Mouse (Mus musculus) liver, adult 2 months (tissue): ENCODE data around the gene Lad1. TPM values are rescaled to one million over a fixed set of nuclear protein-coding genes. Genes with fewer than 3 reads are reported as not detected.

Experiments used
- DNase-seq: peaks from one replicate; pipeline ENCODE4 v3.0.0-alpha.2; 2011; ENCODE audit warnings: low read depth, low spot score; ENCODE audit errors: extremely low read depth
- H3K27ac ChIP-seq: fragments of 200-500 bp; replicated peaks from 2 replicates; pipeline ENCODE4 v1.5.1; 2012; ENCODE audit warnings: low read depth, mild to moderate bottlenecking, control low read depth, inconsistent platforms, low read length; ENCODE audit not compliant: insufficient read depth
- H3K27me3 ChIP-seq: fragments of 200-500 bp; 2 replicates; pipeline ENCODE4 v1.6.1; 2012; ENCODE audit warnings: mild to moderate bottlenecking, moderate library complexity, low read length, inconsistent platforms; ENCODE audit not compliant: control insufficient read depth, insufficient read depth
- H3K36me3 ChIP-seq: fragments of 200-500 bp; 2 replicates; pipeline ENCODE4 v1.6.1; 2012; ENCODE audit warnings: low read length, inconsistent platforms; ENCODE audit not compliant: control insufficient read depth, insufficient read depth
- H3K4me1 ChIP-seq: fragments of 200-500 bp; 2 replicates; pipeline ENCODE4 v1.6.1; 2011; ENCODE audit warnings: low read length; ENCODE audit not compliant: control insufficient read depth, insufficient read depth
- H3K4me3 ChIP-seq: fragments of 200-500 bp; 2 replicates; pipeline ENCODE4 v1.5.1; 2011; ENCODE audit warnings: low read depth, mild to moderate bottlenecking, control low read depth, low read length, moderate library complexity; ENCODE audit not compliant: insufficient read depth
- H3K79me2 ChIP-seq: fragments of 200-500 bp; 2 replicates; pipeline ENCODE4 v1.6.1; 2012; ENCODE audit warnings: inconsistent platforms, mild to moderate bottlenecking, low read length, moderate library complexity; ENCODE audit not compliant: control insufficient read depth, insufficient read depth
- H3K9ac ChIP-seq: fragments of 200-500 bp; 2 replicates; pipeline ENCODE4 v1.6.1; 2012; ENCODE audit warnings: low read depth, mild to moderate bottlenecking, control low read depth, inconsistent platforms, low read length
- CTCF ChIP-seq: fragments of 200-500 bp; IDR thresholded peaks from 2 replicates; pipeline ENCODE4 v1.5.1; 2011; ENCODE audit warnings: low read depth, low read length, control low read depth
- POLR2A ChIP-seq: fragments of 200-500 bp; IDR thresholded peaks from 2 replicates; pipeline ENCODE4 v1.6.1; 2011; ENCODE audit warnings: low read length, control low read depth; ENCODE audit not compliant: insufficient read depth; ENCODE audit errors: extremely low read depth
- WGBS: fragments of 180-500 bp; shearing (Covaris S2); methylation state at CpG from one replicate; pipeline ENCODE4 v1.1.7; 2018; 5-methylcytosine and 5-hydroxymethylcytosine counted together
- polyA plus RNA-seq: library from polyadenylated mRNA; depleted of rRNA; stranded (reverse); fragments of >200 nt; gene quantifications from 2 replicates; pipeline ENCODE4 v1.2.3, GENCODE M21; 2012
- total RNA-seq: library from RNA; depleted of rRNA; stranded (reverse); fragments of >200 nt; gene quantifications from 2 replicates; pipeline ENCODE4 v1.2.3, GENCODE M21; 2014

Gene Lad1
- total and polyA plus RNA-seq, 2 experiments: 0.55 to 3.4 TPM

DNA sequence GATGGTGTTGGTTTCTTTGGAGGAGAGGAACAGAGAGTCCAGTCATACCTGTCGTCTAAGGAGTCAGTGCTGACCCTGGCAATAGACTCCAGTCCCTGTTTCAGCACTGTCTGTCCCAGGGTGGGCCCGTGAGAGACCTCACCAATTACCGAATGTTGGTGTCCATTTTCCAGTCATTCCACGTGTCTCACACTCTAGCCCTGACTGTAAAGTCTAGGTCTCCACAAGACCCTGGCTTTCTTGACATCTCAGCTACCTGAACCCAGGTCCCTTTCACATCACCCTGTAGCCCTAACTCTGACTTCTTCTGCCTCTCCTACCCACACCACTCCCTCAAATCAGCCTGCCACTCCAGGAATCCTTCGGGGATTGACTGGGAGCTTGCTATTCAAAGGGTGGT is 44.2 kb downstream of the Lad1 start:
- H3K9ac ChIP-seq: no peak overlapping the region
- no peak for TF ChIP-seq CTCF
- TF ChIP-seq POLR2A: no peak
- DNase-seq: no peak
- no peaks in the 10 kb centered on the region for H3K79me2 ChIP-seq
- no peak overlapping the region for H3K27ac ChIP-seq
- no peaks in the 10 kb centered on the region for H3K4me1 ChIP-seq
- no peaks in the 10 kb centered on the region for H3K27me3 ChIP-seq
- no peaks in the 10 kb centered on the region for H3K36me3 ChIP-seq
- 74% methylated on average over 5 of the region's 5 CpGs for WGBS
- no peak overlapping the region for H3K4me3 ChIP-seq

GRCm38 (mm10) chr1:135863786-135864335 is 45.5 kb downstream of the Lad1 start:
- Histone ChIP-seq H3K27me3 (no peaks in the 10 kb centered on the region), H3K4me3 (no peak overlapping the region), H3K27ac (no peak overlapping the region), H3K36me3 (no peaks in the 10 kb centered on the region), H3K9ac (no peak overlapping the region), H3K4me1 (no peaks in the 10 kb centered on the region), H3K79me2 (no peaks in the 10 kb centered on the region)
- WGBS: 73% methylated on average over 9 of the region's 9 CpGs
- TF ChIP-seq POLR2A (no peak), CTCF (no peak)
- DNase-seq: no peak

- H3K9ac ChIP-seq: no peak overlapping the region
- no peaks in the 10 kb centered on the region for H3K79me2 ChIP-seq
- WGBS: 76% methylated on average over 6 of the region's 6 CpGs
- no peak for DNase-seq
- H3K27me3 ChIP-seq: no peaks in the 10 kb centered on the region
- H3K4me1 ChIP-seq: no peaks in the 10 kb centered on the region
- no peaks in the 10 kb centered on the region for H3K36me3 ChIP-seq
- no peak overlapping the region for H3K27ac ChIP-seq
- H3K4me3 ChIP-seq: no peak overlapping the region
- TF ChIP-seq POLR2A: no peak
Observed at GRCm38 (mm10) chr1:135864830-135865229, 46.4 kb downstream of the Lad1 start.

DNA sequence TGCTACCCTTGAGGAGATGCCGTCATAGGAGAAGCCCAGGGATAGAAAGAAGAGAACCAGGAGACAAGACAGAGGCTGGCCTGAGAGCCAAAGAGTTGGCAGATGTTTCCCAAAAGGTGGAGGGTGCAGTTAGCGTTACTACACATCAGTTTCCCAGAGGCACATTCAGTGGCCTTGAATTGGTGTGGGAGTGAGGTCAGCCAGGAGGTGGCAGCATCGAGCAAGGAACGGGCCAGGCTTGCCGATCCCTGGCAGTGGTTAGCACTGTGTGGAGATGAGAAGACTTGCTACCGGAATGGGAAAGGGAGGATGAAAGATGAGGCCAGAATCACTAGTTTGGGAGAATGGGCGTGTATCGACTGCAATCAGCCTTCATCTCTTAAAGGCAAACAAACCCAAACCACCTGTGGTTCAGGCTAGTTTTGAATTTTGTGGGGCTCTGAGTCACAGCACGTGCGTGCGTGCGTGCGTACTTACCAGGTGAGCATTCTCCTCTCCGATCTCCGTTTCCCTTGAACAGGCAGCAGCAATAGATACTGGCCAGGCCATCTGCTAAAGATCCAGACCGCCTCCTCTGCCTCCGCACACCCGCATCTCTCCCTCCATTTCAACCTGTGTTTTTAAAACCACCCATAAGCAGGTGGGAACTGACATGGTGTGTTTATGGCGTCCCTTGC is 47.3 kb downstream of the Lad1 start:
- no peaks in the 10 kb centered on the region for H3K27me3 ChIP-seq
- no peak overlapping the region; the same call in 1 of the 2 replicates for H3K4me3 ChIP-seq
- DNase-seq: peak; percentile 39
- H3K79me2 ChIP-seq: no peaks in the 10 kb centered on the region
- no peaks in the 10 kb centered on the region for H3K36me3 ChIP-seq
- WGBS: 47% methylated on average over 19 of the region's 19 CpGs
- H3K4me1 ChIP-seq: no peaks in the 10 kb centered on the region
- TF ChIP-seq POLR2A (no peak), CTCF (peak; percentile 99)
- H3K27ac ChIP-seq: no peak overlapping the region
- no peak overlapping the region for H3K9ac ChIP-seq

DNA sequence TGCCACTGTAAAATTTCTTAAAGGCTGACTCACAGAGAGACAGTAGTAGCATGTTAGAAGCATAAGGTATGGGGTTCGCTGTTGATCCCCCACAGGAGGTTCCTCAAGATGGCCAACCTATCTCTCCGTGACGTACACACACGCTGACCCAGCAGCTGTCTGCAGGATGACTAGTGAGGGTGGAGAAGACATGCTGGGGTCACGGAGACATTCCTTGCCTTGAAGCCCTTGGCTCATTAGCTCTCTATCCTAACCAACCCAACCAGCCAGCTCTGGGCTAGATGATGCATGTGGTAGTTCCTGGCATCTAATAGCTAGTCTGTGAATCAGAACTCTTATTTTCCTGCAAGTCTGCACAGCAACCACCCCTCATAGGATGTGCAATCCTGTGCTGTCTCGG is 50.2 kb downstream of the Lad1 start:
- TF ChIP-seq CTCF (no peak), POLR2A (no peak)
- WGBS: 91% methylated on average over 6 of the region's 6 CpGs
- H3K4me1 ChIP-seq: no peaks in the 10 kb centered on the region
- no peak overlapping the region for H3K27ac ChIP-seq
- DNase-seq: no peak
- H3K4me3 ChIP-seq: no peak overlapping the region
- H3K79me2 ChIP-seq: no peaks in the 10 kb centered on the region
- no peak overlapping the region for H3K9ac ChIP-seq
- no peaks in the 10 kb centered on the region for H3K36me3 ChIP-seq
- H3K27me3 ChIP-seq: no peaks in the 10 kb centered on the region

DNA sequence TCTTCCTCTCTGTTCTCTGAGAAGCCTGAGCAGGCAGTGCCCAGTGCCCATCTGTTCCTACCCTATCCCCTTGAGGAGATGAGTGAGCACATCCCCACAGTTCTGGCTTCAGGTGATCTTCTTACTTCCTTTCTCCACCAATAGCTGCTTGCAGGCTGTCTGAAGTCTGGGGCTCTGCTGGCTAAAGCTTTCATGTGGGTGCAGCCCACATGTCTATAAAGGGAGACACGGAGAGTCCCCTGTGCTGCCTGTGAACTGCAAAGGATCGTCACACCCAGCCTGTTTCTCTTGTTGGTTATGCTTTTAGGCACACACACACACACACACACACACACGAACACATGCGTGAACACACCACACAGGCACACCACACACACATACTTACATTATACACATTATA is 54.6 kb downstream of the Lad1 start:
- Histone ChIP-seq H3K27ac (no peak overlapping the region), H3K27me3 (no peaks in the 10 kb centered on the region), H3K36me3 (no peaks in the 10 kb centered on the region), H3K4me1 (no peaks in the 10 kb centered on the region), H3K79me2 (no peaks in the 10 kb centered on the region), H3K4me3 (no peak overlapping the region), H3K9ac (no peak overlapping the region)
- TF ChIP-seq POLR2A (no peak), CTCF (no peak)
- DNase-seq: no peak
- 75% methylated on average over 4 of the region's 4 CpGs for whole genome bisulfite sequencing
